Mouse (Mus musculus) liver, embryonic 11.5 days (tissue): ENCODE results near the gene Ifna4. TPM values are rescaled to one million over a fixed set of nuclear protein-coding genes. Genes with fewer than 3 reads are reported as not detected.
"Not testable (repeated sequence)": the region's sequence is repeated elsewhere in the genome, so short reads cannot be mapped to it uniquely, and the experiment has no call there.

Source experiments
- ATAC-seq: fragments of 200-750 bp; cut with Nextera tagmentation; replicated peaks from 2 replicates; pipeline ENCODE4 v1.8.0; 2017; ENCODE audit warnings: moderate number of reproducible peaks, mild to moderate bottlenecking, moderate TSS enrichment, moderate library complexity; ENCODE audit not compliant: low FRiP score
- DNase-seq: peaks from one replicate; pipeline ENCODE4 v3.0.0-alpha.2; 2017; ENCODE audit warnings: low spot score
- H3K27ac ChIP-seq: fragments of 300-500 bp; sonication (generic); 2 replicates; pipeline ENCODE4 v1.5.1; 2014; ENCODE audit warnings: mild to moderate bottlenecking, low read depth, low read length, control low read depth
- H3K27me3 ChIP-seq: fragments of 300-500 bp; sonication (generic); replicated peaks from 2 replicates; pipeline ENCODE4 v1.6.1; 2014; ENCODE audit warnings: low read length, mixed read lengths; ENCODE audit not compliant: control insufficient read depth, insufficient read depth
- H3K36me3 ChIP-seq: fragments of 300-500 bp; sonication (generic); 2 replicates; pipeline ENCODE4 v1.6.1; 2014; ENCODE audit warnings: mild to moderate bottlenecking, low read length, moderate library complexity, mixed read lengths; ENCODE audit not compliant: control insufficient read depth, insufficient read depth
- H3K4me1 ChIP-seq: fragments of 300-500 bp; sonication (generic); replicated peaks from 2 replicates; pipeline ENCODE4 v1.6.1; 2014; ENCODE audit warnings: low read length, mixed read lengths; ENCODE audit not compliant: control insufficient read depth, insufficient read depth
- H3K4me2 ChIP-seq: fragments of 300-500 bp; sonication (generic); 2 replicates; pipeline ENCODE4 v1.6.1; 2014; ENCODE audit warnings: mild to moderate bottlenecking, control low read depth, moderate library complexity
- H3K4me3 ChIP-seq: fragments of 300-500 bp; sonication (generic); 2 replicates; pipeline ENCODE4 v1.5.1; 2014; ENCODE audit warnings: low read depth, low read length, control low read depth
- H3K9ac ChIP-seq: fragments of 300-500 bp; sonication (generic); 2 replicates; pipeline ENCODE4 v1.6.1; 2014; ENCODE audit warnings: low read depth, low read length, control low read depth
- H3K9me3 ChIP-seq: fragments of 300-500 bp; sonication (generic); 2 replicates; pipeline ENCODE4 v1.6.1; 2016; ENCODE audit warnings: low read length, inconsistent platforms, mixed read lengths; ENCODE audit not compliant: control insufficient read depth
- WGBS: fragments of 180-500 bp; shearing (Covaris S2); extraction: QIAGEN DNeasy Blood & Tissue Kit; methylation state at CpG from one replicate; pipeline ENCODE4 v1.1.7; 2014; 5-methylcytosine and 5-hydroxymethylcytosine counted together
- polyA plus RNA-seq: library from polyadenylated mRNA; unstranded; fragments of >200 nt; fragmentation: Nextera tagmentation; extraction: Ambion mirVana; gene quantifications from 2 replicates; pipeline ENCODE4 v1.2.1, GENCODE M21; 2014

Gene Ifna4
- polyA plus RNA-seq, 1 experiment from 2014 or later: not detected

GRCm38 (mm10) chr4:88819659-88820058 lies 22.0 kb upstream of the Ifna4 start, which contains the start of gene Ifna11:
Gene Ifna11, plus strand, starts transcription at chr4:88819959.
- Histone ChIP-seq H3K4me1 (no peaks in the 10 kb centered on the region), H3K9ac (no peak within 1 kb of the TSS), H3K9me3 (no peaks in the 10 kb centered on the region), H3K36me3 (no peaks in the 10 kb centered on the region), H3K4me3 (no peak within 1 kb of the TSS), H3K27me3 (no peaks in the 10 kb centered on the region), H3K27ac (no peak within 1 kb of the TSS), H3K4me2 (no peak within 1 kb of the TSS)
- WGBS: 69% methylated on average over 1 of the region's 1 CpGs
- ATAC-seq (no peak), DNase-seq (no peak)

GRCm38 (mm10) chr4:88822995-88823394 lies 18.7 kb upstream of the Ifna4 start:
- no peaks in the 10 kb centered on the region for H3K36me3 ChIP-seq
- no peak for ATAC-seq
- no peaks in the 10 kb centered on the region for H3K27me3 ChIP-seq
- WGBS: 24% methylated on average over 4 of the region's 4 CpGs
- no peak for DNase-seq
- no peak overlapping the region for H3K4me2 ChIP-seq
- no peak overlapping the region for H3K9ac ChIP-seq
- no peak overlapping the region for H3K4me3 ChIP-seq
- no peaks in the 10 kb centered on the region for H3K9me3 ChIP-seq
- H3K27ac ChIP-seq: no peak overlapping the region
- no peaks in the 10 kb centered on the region for H3K4me1 ChIP-seq

- not testable (repeated sequence) for H3K4me2 ChIP-seq, H3K36me3 ChIP-seq, H3K27me3 ChIP-seq, H3K27ac ChIP-seq, ATAC-seq, H3K9ac ChIP-seq, H3K4me3 ChIP-seq, H3K9me3 ChIP-seq, DNase-seq, H3K4me1 ChIP-seq
Measured at GRCm38 (mm10) chr4:88827116-88827515, 14.5 kb upstream of the Ifna4 start, which contains the start of gene Ifna6. Gene Ifna6, plus strand, starts transcription at chr4:88827416.

- H3K27ac ChIP-seq: no peak overlapping the region
- no peaks in the 10 kb centered on the region for H3K27me3 ChIP-seq
- H3K9ac ChIP-seq: no peak overlapping the region
- no peaks in the 10 kb centered on the region for H3K36me3 ChIP-seq
- H3K4me3 ChIP-seq: no peak overlapping the region
- WGBS: 21% methylated on average over 4 of the region's 4 CpGs
- H3K4me2 ChIP-seq: no peak overlapping the region
- no peak for ATAC-seq
- no peak for DNase-seq
- H3K9me3 ChIP-seq: no peaks in the 10 kb centered on the region
- no peaks in the 10 kb centered on the region for H3K4me1 ChIP-seq
Measured at GRCm38 (mm10) chr4:88830523-88830922, 11.1 kb upstream of the Ifna4 start.

GRCm38 (mm10) chr4:88835225-88835624 lies 6.4 kb upstream of the Ifna4 start, which contains the start of gene Ifna5:
Gene Ifna5, plus strand, starts transcription at chr4:88835525.
- H3K4me1 ChIP-seq, H3K36me3 ChIP-seq, H3K4me2 ChIP-seq, ATAC-seq, H3K27ac ChIP-seq, H3K9ac ChIP-seq, H3K27me3 ChIP-seq, H3K4me3 ChIP-seq, DNase-seq, H3K9me3 ChIP-seq: not testable (repeated sequence)
- 61% methylated on average over 1 of the region's 1 CpGs for WGBS

DNA sequence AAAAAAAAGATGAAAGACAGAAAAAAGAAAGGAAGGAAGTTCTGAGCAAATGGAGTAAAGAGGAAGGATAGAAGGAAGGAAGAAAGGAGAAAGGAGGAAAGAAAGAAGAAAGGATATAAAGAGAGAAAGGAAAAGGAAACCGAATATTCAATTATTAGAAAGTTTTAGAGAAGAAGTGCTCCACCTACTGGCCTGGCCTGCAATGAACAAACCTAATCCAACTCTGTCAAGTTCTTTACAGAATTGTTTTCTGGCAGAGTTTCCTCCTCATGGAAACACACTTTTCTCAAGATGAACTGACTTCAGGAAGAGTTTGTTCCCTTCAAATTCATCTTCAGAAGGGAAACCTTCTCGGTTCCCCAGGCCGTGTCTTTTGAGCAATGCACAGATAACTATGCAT lies 2.8 kb upstream of the Ifna4 start:
- no peaks in the 10 kb centered on the region for H3K36me3 ChIP-seq
- no peak overlapping the region for H3K9ac ChIP-seq
- ATAC-seq (no peak), DNase-seq (no peak)
- no peak overlapping the region for H3K4me3 ChIP-seq
- no peaks in the 10 kb centered on the region for H3K9me3 ChIP-seq
- no peaks in the 10 kb centered on the region for H3K4me1 ChIP-seq
- no peak overlapping the region for H3K4me2 ChIP-seq
- H3K27ac ChIP-seq: no peak overlapping the region
- no peaks in the 10 kb centered on the region for H3K27me3 ChIP-seq
- WGBS: 42% methylated on average over 3 of the region's 3 CpGs

DNA sequence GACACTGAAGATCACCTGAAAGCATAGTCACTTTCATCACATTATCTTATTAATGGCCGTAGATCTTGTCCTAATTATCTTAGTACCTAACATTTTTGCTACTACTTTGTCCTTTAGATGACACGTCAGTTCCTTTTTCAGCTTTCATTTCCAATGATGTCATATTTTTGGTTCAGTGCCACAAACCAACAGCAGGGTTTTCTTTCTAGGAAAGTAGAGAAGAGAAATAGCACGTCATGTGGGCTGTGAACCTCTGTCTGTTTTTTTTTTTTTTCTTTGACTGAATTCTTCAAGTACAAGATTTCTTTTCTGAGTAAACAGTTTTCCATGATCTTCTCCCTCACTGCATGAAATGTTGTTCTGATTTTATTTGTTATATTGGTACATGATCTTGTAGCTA lies 1.6 kb upstream of the Ifna4 start:
- WGBS: 66% methylated on average over 3 of the region's 3 CpGs
- DNase-seq (no peak), ATAC-seq (no peak)

GRCm38 (mm10) chr4:88845334-88845733 lies 3.7 kb downstream of the Ifna4 start:
- 29% methylated on average over 2 of the region's 2 CpGs for WGBS
- no peaks in the 10 kb centered on the region for H3K36me3 ChIP-seq
- DNase-seq: no peak
- ATAC-seq: no peak
- no peaks in the 10 kb centered on the region for H3K4me1 ChIP-seq
- no peak overlapping the region for H3K9ac ChIP-seq
- H3K27me3 ChIP-seq: no peaks in the 10 kb centered on the region
- H3K9me3 ChIP-seq: no peaks in the 10 kb centered on the region
- H3K4me2 ChIP-seq: no peak overlapping the region
- no peak overlapping the region for H3K27ac ChIP-seq
- H3K4me3 ChIP-seq: no peak overlapping the region

More for the DNA sequence above, 1.6 kb upstream of the Ifna4 start:
- Histone ChIP-seq H3K27me3 (no peaks in the 10 kb centered on the region), H3K27ac (no peak overlapping the region), H3K9me3 (no peaks in the 10 kb centered on the region), H3K4me3 (no peak overlapping the region), H3K9ac (no peak overlapping the region), H3K4me1 (no peaks in the 10 kb centered on the region), H3K36me3 (no peaks in the 10 kb centered on the region), H3K4me2 (no peak overlapping the region)

DNA sequence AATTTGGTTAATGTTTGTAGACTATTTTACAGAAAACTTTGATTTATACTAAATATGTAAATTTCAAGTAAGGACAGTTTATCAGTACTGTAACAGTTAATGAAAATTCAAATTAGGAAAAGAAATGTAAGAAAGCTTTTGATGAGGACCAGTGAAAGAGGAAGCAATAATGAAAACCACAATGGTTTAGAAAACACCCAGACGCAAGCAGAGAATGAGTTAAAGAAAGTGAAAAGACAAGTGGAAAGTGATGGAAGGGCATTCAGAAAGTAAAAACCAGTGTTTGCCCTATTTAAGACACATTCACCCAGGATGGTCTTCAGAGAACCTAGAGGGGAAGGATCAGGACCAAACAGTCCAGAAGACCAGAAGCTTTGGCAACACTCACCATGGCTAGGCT lies 8.0 kb downstream of the Ifna4 start, which contains the start of gene Ifna1:
Ifna1 (plus strand) TSS at position 390 of the 400 bp plus-strand sequence.
- WGBS: 45% methylated on average over 1 of the region's 1 CpGs
- no peak for ATAC-seq

More for the DNA sequence above, 8.0 kb downstream of the Ifna4 start, which contains the start of gene Ifna1:
- H3K9me3 ChIP-seq: no peaks in the 10 kb centered on the region
- no peak within 1 kb of the TSS for H3K9ac ChIP-seq
- no peak for DNase-seq
- no peak within 1 kb of the TSS for H3K27ac ChIP-seq
- no peaks in the 10 kb centered on the region for H3K27me3 ChIP-seq
- no peaks in the 10 kb centered on the region for H3K36me3 ChIP-seq
- H3K4me2 ChIP-seq: no peak within 1 kb of the TSS
- H3K4me3 ChIP-seq: no peak within 1 kb of the TSS
- no peaks in the 10 kb centered on the region for H3K4me1 ChIP-seq
